Mouse (Mus musculus): ENCODE data around the gene Nck2. TPM values are rescaled to one million over a fixed set of nuclear protein-coding genes. Genes with fewer than 3 reads are reported as not detected.

The Nck2 gene
- total and polyA plus RNA-seq, 2 experiments from 2014 or later = 30.2 to 54.9 TPM

DNA sequence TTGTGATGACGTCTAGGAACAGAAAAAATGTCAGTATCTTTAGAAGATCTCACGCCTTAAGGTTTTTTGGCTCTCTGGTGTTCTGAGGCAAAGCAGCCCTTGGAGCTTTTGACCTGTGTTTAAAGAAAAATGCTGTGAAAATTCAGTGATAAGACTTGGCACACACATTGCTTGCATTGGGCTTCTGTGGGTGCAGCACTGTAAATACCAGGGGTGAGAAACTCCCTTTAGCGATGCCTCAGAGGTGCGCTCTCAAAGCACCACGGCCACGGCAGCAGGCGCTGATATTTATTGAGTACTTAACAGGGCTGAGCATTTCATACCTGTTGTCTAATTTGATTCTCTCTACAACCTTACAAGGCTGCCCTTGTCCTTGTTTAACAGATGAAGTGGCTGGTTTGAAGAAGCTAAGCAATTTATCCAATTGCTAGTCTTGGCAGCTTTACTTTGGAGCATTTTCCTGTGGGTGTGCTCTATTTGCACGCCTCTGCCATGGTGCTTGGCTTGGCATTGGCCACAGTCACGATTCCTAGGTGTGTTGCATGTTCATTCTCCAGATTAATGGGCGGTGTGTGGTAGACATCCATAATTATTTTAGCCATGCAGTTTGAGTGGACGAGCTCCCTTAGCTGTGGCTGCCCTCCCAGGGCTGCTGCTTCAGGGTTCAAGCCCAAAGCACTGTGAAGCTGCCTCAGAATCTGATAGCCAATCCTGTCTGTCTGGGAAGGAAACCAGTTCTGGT is 19.7 kb downstream of the Nck2 start:
- Histone ChIP-seq H3K4me1 (ENCODE audit: insufficient read depth, low read length) (no peaks in the 10 kb centered on the region), H3K4me2 (ENCODE audit: low read depth, low read length, poor library complexity, severe bottlenecking) (no peak overlapping the region), H3K9ac (replicated peaks; ENCODE audit: low read length, poor library complexity, severe bottlenecking) (no peak overlapping the region), H3K36me3 (ENCODE audit: insufficient read depth, low read length) (no peaks in the 10 kb centered on the region), H3K4me3 (ENCODE audit: low read depth, low read length) (no peak overlapping the region), H3K27me3 (ENCODE audit: insufficient read depth, low read length) (no peaks in the 10 kb centered on the region), H3K27ac (ENCODE audit: low read depth, low read length) (no peak overlapping the region), H3K9me3 (ENCODE audit: low read length) (no peaks in the 10 kb centered on the region)
- DNase-seq (ENCODE audit: low spot score) (no peak), ATAC-seq (ENCODE audit: low FRiP score) (no peak; the same call in 1 of the 2 replicates)
- WGBS = 78% methylated on average over 11 of the region's 11 CpGs
- TF ChIP-seq CTCF (IDR thresholded peaks at IDR 0.05) = no peak

DNA sequence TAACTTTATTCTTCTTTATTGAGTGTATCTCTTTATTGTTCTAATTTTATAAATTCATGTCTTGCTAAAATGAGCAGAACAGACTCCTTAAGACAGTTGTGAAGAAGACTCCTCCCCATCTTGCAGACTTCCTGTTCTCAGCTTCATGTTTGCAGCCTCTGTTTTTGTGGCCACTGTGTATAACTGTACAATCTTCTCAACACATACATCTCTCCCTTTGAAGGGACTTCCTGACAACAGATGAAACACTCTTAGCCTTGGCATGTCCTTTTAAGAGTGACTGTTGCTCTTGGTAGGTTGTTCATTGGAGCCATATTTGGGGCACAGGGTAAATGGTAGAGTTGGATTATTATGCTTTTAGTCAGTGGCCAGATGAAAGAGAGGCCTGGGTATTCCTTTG is 20.6 kb downstream of the Nck2 start:
- H3K4me3 ChIP-seq (ENCODE audit: low read depth, low read length) = no peak overlapping the region
- no peak overlapping the region for H3K4me2 ChIP-seq (ENCODE audit: low read depth, low read length, poor library complexity, severe bottlenecking)
- no peaks in the 10 kb centered on the region for H3K36me3 ChIP-seq (ENCODE audit: insufficient read depth, low read length)
- no peak for ATAC-seq (ENCODE audit: low FRiP score)
- no peak for TF ChIP-seq CTCF (IDR thresholded peaks at IDR 0.05)
- no peaks in the 10 kb centered on the region for H3K27me3 ChIP-seq (ENCODE audit: insufficient read depth, low read length)
- no peaks in the 10 kb centered on the region for H3K9me3 ChIP-seq (ENCODE audit: low read length)
- no peak overlapping the region for H3K9ac ChIP-seq (replicated peaks; ENCODE audit: low read length, poor library complexity, severe bottlenecking)
- no peak overlapping the region for H3K27ac ChIP-seq (ENCODE audit: low read depth, low read length)
- H3K4me1 ChIP-seq (ENCODE audit: insufficient read depth, low read length) = no peaks in the 10 kb centered on the region
- DNase-seq (ENCODE audit: low spot score) = no peak

DNA sequence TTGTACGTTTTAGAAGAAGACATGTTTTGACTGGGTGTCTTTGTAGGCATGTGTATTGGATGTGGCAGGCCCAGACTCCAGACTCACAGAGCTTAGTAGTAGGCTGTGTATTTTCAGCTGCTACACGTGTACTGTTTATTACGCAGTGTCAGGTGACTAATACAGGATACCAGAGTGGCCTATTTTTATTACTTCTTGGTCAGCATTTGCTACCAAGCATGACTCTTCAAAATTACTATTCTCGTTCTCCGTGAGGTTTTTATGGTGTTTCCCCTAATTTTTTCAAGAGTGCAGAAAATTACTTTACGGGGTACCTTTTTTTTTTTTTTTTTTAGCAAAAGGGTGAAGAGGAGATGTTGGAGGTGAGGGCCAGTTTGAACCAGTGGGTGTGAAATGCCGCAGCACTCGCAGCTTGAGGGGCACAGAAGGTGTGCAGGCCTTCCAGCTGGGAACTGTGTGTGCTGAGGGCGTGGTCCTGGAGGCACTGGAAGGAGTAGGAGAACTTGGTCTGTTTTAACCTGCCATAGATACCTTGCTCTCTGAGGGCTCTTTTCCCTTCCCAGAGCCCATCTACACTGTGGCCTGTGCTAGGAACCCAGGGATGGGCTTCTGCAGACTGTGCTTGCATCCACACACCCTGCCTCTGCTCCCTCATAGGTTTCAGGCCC is 21.7 kb downstream of the Nck2 start:
- 85% methylated on average over 9 of the region's 9 CpGs for WGBS
- no peaks in the 10 kb centered on the region for H3K9me3 ChIP-seq (ENCODE audit: low read length)
- TF ChIP-seq CTCF (IDR thresholded peaks at IDR 0.05) = no peak
- no peak overlapping the region for H3K4me2 ChIP-seq (ENCODE audit: low read depth, low read length, poor library complexity, severe bottlenecking)
- H3K9ac ChIP-seq (replicated peaks; ENCODE audit: low read length, poor library complexity, severe bottlenecking) = no peak overlapping the region
- H3K4me3 ChIP-seq (ENCODE audit: low read depth, low read length) = no peak overlapping the region
- no peaks in the 10 kb centered on the region for H3K36me3 ChIP-seq (ENCODE audit: insufficient read depth, low read length)
- no peak overlapping the region for H3K27ac ChIP-seq (ENCODE audit: low read depth, low read length)
- no peaks in the 10 kb centered on the region for H3K27me3 ChIP-seq (ENCODE audit: insufficient read depth, low read length)
- H3K4me1 ChIP-seq (ENCODE audit: insufficient read depth, low read length) = no peaks in the 10 kb centered on the region
- ATAC-seq (ENCODE audit: low FRiP score) = no peak
- no peak for DNase-seq (ENCODE audit: low spot score)

DNA sequence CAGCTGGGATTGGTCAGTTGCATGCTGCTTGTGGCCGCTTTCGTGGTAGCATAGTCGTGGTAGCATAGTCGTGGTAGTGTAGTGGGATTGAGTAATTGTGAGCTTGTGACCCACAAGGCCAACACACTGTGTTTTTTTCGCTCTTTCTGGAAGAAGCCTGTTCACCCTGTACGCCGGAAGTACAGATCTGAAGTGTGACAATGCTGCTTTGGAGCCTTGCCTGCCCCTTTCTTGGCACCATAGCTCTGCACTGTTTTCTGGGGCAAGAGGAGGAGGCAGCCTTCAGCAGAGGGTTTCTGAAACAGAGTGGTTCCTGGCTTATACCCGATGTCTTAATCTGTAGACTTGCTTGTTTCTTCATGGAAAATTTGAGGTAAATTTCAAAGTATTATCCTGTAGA is 23.3 kb downstream of the Nck2 start:
- DNase-seq (ENCODE audit: low spot score) (no peak), ATAC-seq (ENCODE audit: low FRiP score) (no peak)
- no peak for TF ChIP-seq CTCF (IDR thresholded peaks at IDR 0.05)
- Histone ChIP-seq H3K4me1 (ENCODE audit: insufficient read depth, low read length) (no peaks in the 10 kb centered on the region), H3K4me3 (ENCODE audit: low read depth, low read length) (no peak overlapping the region), H3K36me3 (ENCODE audit: insufficient read depth, low read length) (no peaks in the 10 kb centered on the region), H3K9me3 (ENCODE audit: low read length) (no peaks in the 10 kb centered on the region), H3K27me3 (ENCODE audit: insufficient read depth, low read length) (no peaks in the 10 kb centered on the region), H3K4me2 (ENCODE audit: low read depth, low read length, poor library complexity, severe bottlenecking) (no peak overlapping the region), H3K27ac (ENCODE audit: low read depth, low read length) (no peak overlapping the region), H3K9ac (replicated peaks; ENCODE audit: low read length, poor library complexity, severe bottlenecking) (no peak overlapping the region)
- WGBS = 91% methylated on average over 8 of the region's 8 CpGs

DNA sequence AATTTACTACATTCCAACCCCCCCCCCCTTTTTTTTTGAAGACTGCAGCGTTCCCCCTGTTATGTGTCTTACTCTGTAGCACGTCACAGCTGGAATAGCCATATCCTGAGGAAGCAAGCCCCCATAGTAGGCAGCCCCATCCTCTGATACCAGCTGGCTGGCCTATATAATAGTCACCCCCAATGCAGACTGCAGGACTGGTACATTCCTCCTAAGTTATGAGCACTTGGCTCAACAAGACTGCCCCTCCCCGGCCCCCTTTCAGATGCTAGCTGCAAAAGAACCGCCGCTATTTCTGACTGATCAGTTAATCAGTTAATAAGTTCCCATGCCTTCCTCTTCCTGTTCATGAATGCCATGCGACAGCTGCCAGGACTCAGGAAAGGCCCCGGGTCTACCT is 23.8 kb downstream of the Nck2 start:
- Histone ChIP-seq H3K27me3 (ENCODE audit: insufficient read depth, low read length) (no peaks in the 10 kb centered on the region), H3K4me3 (ENCODE audit: low read depth, low read length) (no peak overlapping the region), H3K27ac (ENCODE audit: low read depth, low read length) (no peak overlapping the region), H3K4me2 (ENCODE audit: low read depth, low read length, poor library complexity, severe bottlenecking) (no peak overlapping the region), H3K9ac (replicated peaks; ENCODE audit: low read length, poor library complexity, severe bottlenecking) (no peak overlapping the region), H3K4me1 (ENCODE audit: insufficient read depth, low read length) (no peaks in the 10 kb centered on the region), H3K9me3 (ENCODE audit: low read length) (no peaks in the 10 kb centered on the region), H3K36me3 (ENCODE audit: insufficient read depth, low read length) (no peaks in the 10 kb centered on the region)
- WGBS = 85% methylated on average over 7 of the region's 7 CpGs
- ATAC-seq (ENCODE audit: low FRiP score) = no peak
- no peak for TF ChIP-seq CTCF (IDR thresholded peaks at IDR 0.05)
- no peak for DNase-seq (ENCODE audit: low spot score)

DNA sequence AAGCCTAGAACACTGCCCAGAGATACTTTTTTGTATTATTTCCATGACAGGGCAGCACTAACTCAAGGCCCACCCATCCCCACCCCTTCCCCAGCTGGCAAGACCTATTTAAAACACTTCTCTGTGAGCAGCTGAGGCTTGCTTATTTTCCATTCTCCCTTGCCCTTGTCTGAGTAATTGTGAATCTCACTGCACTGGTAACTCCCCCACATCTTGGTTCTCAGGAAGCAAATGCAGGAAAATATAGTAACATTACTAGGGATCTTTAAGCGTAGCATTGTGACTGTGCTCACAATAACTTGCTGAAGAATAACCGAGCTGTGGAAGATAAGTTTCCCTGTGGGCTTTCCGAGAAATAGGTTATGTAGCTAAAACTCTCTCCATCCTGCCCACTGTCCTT is 24.6 kb downstream of the Nck2 start:
- H3K27ac ChIP-seq (ENCODE audit: low read depth, low read length) = no peak overlapping the region
- 86% methylated on average over 3 of the region's 3 CpGs for WGBS
- H3K4me1 ChIP-seq (ENCODE audit: insufficient read depth, low read length) = no peaks in the 10 kb centered on the region
- no peaks in the 10 kb centered on the region for H3K9me3 ChIP-seq (ENCODE audit: low read length)
- no peak overlapping the region for H3K9ac ChIP-seq (replicated peaks; ENCODE audit: low read length, poor library complexity, severe bottlenecking)
- no peak for ATAC-seq (ENCODE audit: low FRiP score)
- H3K36me3 ChIP-seq (ENCODE audit: insufficient read depth, low read length) = no peaks in the 10 kb centered on the region
- TF ChIP-seq CTCF (IDR thresholded peaks at IDR 0.05) = no peak
- no peaks in the 10 kb centered on the region for H3K27me3 ChIP-seq (ENCODE audit: insufficient read depth, low read length)
- DNase-seq (ENCODE audit: low spot score) = no peak
- H3K4me2 ChIP-seq (ENCODE audit: low read depth, low read length, poor library complexity, severe bottlenecking) = no peak overlapping the region
- H3K4me3 ChIP-seq (ENCODE audit: low read depth, low read length) = no peak overlapping the region
